Mouse (Mus musculus) ES-Bruce4 (cell line): ENCODE measurements around the gene Grin2a. TPM values are rescaled to one million over a fixed set of nuclear protein-coding genes. Genes with fewer than 3 reads are reported as not detected.
"Not testable (repeated sequence)": the region's sequence is repeated elsewhere in the genome, so short reads cannot be mapped to it uniquely, and the experiment has no call there.

ENCODE experiments used
- H3K27ac ChIP-seq: 2 replicates; pipeline ENCODE4 v1.5.1; 2012; ENCODE audit warnings: low read length, inconsistent platforms; ENCODE audit not compliant: insufficient read depth
- H3K27me3 ChIP-seq: 2 replicates; pipeline ENCODE4 v1.6.1; 2012; ENCODE audit warnings: mild to moderate bottlenecking, low read length, inconsistent platforms; ENCODE audit not compliant: control insufficient read depth, poor library complexity, insufficient read depth, severe bottlenecking
- H3K36me3 ChIP-seq: 2 replicates; pipeline ENCODE4 v1.6.1; 2012; ENCODE audit warnings: inconsistent platforms, mild to moderate bottlenecking, low read length, moderate library complexity; ENCODE audit not compliant: control insufficient read depth, poor library complexity, insufficient read depth, severe bottlenecking
- H3K4me1 ChIP-seq: one replicate; pipeline ENCODE4 v1.8.1; 2011; ENCODE audit warnings: low read length; ENCODE audit not compliant: control insufficient read depth, insufficient read depth
- H3K4me3 ChIP-seq: 2 replicates; pipeline ENCODE4 v1.5.1; 2011; ENCODE audit warnings: low read depth, mild to moderate bottlenecking, low read length
- H3K9ac ChIP-seq: 2 replicates; pipeline ENCODE4 v1.6.1; 2012; ENCODE audit warnings: low read depth, mild to moderate bottlenecking, inconsistent platforms; ENCODE audit not compliant: poor library complexity, severe bottlenecking
- H3K9me3 ChIP-seq: replicated peaks from 2 replicates; pipeline ENCODE4 v1.6.1; 2012; ENCODE audit warnings: mild to moderate bottlenecking, low read length, inconsistent platforms; ENCODE audit not compliant: control insufficient read depth, poor library complexity, insufficient read depth, severe bottlenecking
- CTCF ChIP-seq: IDR thresholded peaks from one replicate; pipeline ENCODE4 v1.8.1; 2011; ENCODE audit warnings: low read depth, low read length
- EP300 ChIP-seq: IDR thresholded peaks from 2 replicates; pipeline ENCODE4 v1.6.1; 2011; ENCODE audit warnings: low read depth, low read length; ENCODE audit not compliant: insufficient read depth
- POLR2A ChIP-seq: IDR thresholded peaks from one replicate; pipeline ENCODE4 v1.8.1; 2011; ENCODE audit warnings: low read length; ENCODE audit not compliant: insufficient read depth
- polyA plus RNA-seq: library from polyadenylated mRNA; stranded (reverse); fragments of >200 nt; gene quantifications from 2 replicates; pipeline ENCODE4 v1.2.4, GENCODE M21; 2011; ENCODE audit warnings: low read depth; ENCODE audit not compliant: missing spikeins, insufficient read depth, insufficient read length

Gene Grin2a
- polyA plus RNA-seq, 1 experiment: 0.39 TPM

GRCm38 (mm10) chr16:9625652-9626444 lies 369.5 kb downstream of the Grin2a start:
- H3K4me1 ChIP-seq: no peaks in the 10 kb centered on the region
- no peak overlapping the region for H3K9ac ChIP-seq
- no peak overlapping the region for H3K27ac ChIP-seq
- H3K36me3 ChIP-seq: no peaks in the 10 kb centered on the region
- H3K27me3 ChIP-seq: no peaks in the 10 kb centered on the region; the same call in 1 of the 2 replicates
- no peak overlapping the region for H3K4me3 ChIP-seq
- no peaks in the 10 kb centered on the region for H3K9me3 ChIP-seq
- TF ChIP-seq POLR2A (no peak), EP300 (no peak), CTCF (no peak)

DNA sequence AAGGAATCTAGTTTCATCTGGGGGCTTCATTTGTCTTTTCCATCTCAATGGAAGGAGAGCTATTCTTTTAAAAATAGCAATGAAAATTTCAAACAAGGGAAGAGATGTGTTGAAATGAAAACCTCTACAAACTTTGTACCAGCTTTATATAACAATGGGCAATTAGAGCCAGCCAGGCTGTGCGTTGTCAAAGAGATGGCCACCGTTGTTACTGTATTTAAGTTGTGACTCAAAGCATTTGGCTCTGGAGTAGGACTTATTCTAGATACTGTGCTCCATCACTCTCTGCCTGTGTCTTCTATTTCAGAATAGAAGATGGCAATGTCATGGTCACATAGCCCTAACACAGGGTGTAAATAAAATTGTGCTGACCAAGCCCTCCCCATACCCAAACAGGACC lies 371.0 kb downstream of the Grin2a start:
- Histone ChIP-seq H3K27me3 (no peaks in the 10 kb centered on the region; the same call in 1 of the 2 replicates), H3K9me3 (no peaks in the 10 kb centered on the region), H3K27ac (no peak overlapping the region), H3K4me3 (no peak overlapping the region), H3K36me3 (no peaks in the 10 kb centered on the region), H3K4me1 (no peaks in the 10 kb centered on the region), H3K9ac (no peak overlapping the region)
- TF ChIP-seq POLR2A (no peak), CTCF (no peak), EP300 (no peak)

GRCm38 (mm10) chr16:9618206-9618605 lies 377.2 kb downstream of the Grin2a start:
- Histone ChIP-seq H3K9ac (no peak overlapping the region), H3K4me1 (no peaks in the 10 kb centered on the region), H3K9me3 (no peaks in the 10 kb centered on the region), H3K27ac (no peak overlapping the region), H3K36me3 (no peaks in the 10 kb centered on the region), H3K27me3 (no peaks in the 10 kb centered on the region; the same call in 1 of the 2 replicates), H3K4me3 (no peak overlapping the region)
- no peak for TF ChIP-seq POLR2A

GRCm38 (mm10) chr16:9617215-9617614 lies 378.1 kb downstream of the Grin2a start:
- Histone ChIP-seq H3K27me3 (no peaks in the 10 kb centered on the region; the same call in 1 of the 2 replicates), H3K27ac (no peak overlapping the region), H3K36me3 (no peaks in the 10 kb centered on the region), H3K9me3 (no peaks in the 10 kb centered on the region), H3K9ac (no peak overlapping the region), H3K4me3 (no peak overlapping the region), H3K4me1 (no peaks in the 10 kb centered on the region)
- TF ChIP-seq POLR2A (no peak), EP300 (no peak), CTCF (no peak)

DNA sequence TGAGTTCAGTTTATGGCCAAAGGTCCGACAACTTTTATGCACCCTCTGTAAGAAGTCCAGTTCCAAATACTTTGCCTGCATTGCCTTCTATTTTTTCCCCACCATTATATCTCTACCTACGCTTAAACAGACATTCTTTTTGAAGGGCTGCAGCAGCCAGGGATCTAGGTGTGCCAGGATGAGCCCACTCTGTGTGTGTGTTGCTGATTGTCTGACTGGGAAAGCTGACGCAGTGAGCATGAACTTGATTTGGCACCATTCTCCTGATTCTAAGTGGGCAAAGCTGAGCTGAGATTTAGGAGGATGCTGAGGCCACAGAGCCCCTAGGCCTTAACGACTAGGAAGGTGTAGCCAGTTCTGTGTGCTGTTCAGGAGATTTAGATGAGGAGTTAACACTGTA lies 378.6 kb downstream of the Grin2a start:
- Histone ChIP-seq H3K9me3 (no peaks in the 10 kb centered on the region), H3K4me1 (no peaks in the 10 kb centered on the region), H3K27me3 (no peaks in the 10 kb centered on the region; the same call in 1 of the 2 replicates), H3K9ac (no peak overlapping the region), H3K36me3 (no peaks in the 10 kb centered on the region), H3K27ac (no peak overlapping the region), H3K4me3 (no peak overlapping the region)
- TF ChIP-seq POLR2A (no peak), EP300 (no peak), CTCF (no peak)

DNA sequence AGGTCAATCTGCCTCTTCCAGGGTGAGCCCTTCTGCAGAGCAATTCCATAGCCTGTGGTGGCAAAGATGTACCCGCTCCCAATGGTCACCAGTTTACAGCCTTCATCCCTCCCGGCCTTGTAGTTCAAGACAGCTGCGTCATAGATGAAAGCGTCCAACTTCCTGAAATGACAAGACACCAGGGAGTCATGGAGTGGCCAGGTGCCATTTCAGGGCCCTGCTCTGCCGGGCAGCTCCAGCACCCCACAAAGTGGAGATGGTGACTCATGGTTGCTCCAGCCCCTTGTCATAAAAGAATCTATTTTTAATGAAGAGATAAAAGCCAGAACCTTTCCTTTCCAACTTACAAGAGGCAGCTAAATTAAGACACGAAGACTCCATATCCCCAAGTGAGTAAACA lies 382.8 kb downstream of the Grin2a start:
- not testable (repeated sequence) for H3K9ac ChIP-seq, H3K4me3 ChIP-seq, H3K4me1 ChIP-seq, H3K9me3 ChIP-seq, H3K27me3 ChIP-seq, H3K36me3 ChIP-seq, H3K27ac ChIP-seq
